Mouse (Mus musculus) thymus, postnatal 25 days (tissue): ENCODE results near the gene Snx30.

Experiments
- DNase-seq: peaks from one replicate; pipeline ENCODE4 v3.0.0; 2022

The Snx30 gene

GRCm38 (mm10) chr4:59825634-59826033 lies 20.0 kb downstream of the Snx30 start:
- DNase-seq, result no peak

DNA sequence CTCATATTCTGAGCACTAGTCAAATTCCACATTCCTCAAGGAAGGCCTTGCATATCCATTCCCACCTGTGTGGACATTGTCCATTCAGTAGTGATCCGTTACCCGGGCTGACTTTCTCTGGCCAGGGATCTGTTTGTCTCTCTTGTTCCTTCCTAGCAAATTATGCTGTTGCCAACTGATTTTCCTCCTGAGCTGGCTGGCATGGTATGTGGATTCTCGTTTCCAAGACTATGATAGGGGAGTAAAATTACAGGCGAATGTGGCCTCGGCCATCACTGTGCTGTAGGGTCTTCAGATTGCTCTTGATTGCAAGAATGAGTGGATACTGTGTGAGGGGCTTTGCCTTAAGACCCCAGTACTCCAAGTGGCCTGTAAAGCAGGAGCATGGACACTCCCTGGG lies 20.7 kb downstream of the Snx30 start:
- no peak for DNase-seq

- DNase-seq, result no peak
Observed at GRCm38 (mm10) chr4:59829072-59829471, 23.4 kb downstream of the Snx30 start.

DNA sequence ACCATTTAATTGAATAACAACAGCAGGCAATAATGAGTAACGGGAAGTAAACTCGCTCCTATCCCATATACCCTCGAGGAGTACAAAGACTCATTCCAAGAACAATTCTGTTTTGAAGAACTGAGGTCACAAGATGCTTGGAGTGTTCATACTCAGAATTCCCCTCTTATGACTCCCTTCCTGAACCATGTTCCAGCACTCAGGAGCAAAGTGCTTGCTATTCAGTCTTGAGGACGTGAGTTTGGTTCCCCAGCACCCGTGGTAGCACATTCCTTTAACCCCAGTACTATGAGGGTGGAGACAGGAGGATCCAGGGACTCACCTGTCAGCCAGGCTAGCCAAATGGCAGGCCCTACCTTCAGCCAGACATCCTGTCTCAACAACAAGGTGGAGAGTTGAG lies 25.4 kb downstream of the Snx30 start:
- no peak for DNase-seq

DNA sequence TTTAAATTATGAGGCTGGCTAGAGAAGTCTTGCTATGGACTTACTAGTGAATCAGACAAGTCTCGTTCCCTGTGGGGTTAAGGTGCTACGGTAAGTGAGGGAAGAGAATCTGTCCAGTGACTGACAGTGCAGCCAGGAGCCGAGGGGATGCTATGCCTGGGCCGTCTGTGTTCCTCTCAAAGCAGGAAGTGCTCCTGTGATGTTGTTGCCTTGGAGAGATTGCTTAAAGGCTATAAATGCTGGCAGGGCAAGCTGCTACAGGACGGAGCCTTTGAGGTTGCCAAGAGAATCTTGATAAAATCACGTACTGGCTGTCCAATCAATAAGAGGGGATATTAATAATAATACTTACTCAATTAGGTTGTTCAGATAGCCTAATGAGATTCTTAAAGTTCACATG lies 27.2 kb downstream of the Snx30 start:
- no peak for DNase-seq

DNA sequence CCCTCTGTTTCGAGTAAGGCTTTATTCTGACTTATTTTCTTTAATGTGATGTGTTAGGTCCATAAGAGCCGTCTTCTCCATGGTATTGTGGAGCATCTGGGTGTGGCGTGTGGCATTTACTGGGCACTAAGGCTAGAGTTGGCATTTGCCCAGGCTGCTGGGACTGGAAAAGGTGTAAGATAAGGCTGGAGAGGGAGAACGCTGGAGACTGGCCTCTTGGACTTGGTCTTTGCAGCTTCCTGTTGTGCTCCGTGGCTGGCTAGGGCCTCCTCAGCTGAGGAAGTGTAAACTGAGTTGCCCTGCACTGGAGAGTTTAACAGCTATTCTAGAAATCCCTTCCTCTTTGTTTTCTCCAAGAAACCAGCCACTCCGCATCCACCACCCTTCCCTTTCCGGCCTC lies 32.0 kb downstream of the Snx30 start:
- no peak for DNase-seq

DNA sequence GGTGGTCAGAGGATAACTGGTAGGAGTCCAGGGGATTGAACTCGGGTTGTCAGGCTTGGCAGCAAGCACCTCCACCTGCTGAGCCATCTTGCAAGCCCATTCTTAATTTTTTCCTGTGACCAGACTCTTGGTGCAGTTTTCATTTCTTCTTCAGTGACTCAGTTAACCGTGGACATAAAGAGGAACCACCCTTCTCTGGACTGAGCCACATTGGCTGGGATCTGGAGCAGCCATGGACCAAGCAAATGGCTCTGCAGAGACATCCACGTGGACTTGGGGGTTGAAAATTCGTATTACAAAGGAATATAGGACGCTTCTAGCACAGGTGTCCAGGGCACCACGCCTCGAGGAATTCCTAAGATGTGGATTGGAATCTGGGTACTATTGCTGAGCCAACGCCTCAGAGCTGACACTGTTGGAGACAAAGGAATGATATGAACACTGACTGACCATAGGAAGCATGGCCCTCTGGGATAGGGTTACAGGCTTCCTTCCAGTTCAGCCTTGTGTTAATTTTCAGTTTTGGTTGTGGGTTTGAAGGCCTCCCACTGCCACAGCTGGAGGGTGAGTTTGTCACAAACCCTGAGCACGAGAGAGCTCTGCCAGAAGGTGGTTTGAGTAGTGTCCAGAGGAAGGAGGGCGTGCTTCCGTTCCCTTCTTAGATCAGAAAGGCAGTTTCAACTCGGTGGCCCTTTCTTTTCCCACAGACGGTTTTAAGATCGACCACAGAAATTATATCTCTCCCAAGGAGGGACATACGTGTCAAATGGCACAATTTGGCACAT lies 39.0 kb downstream of the Snx30 start:
- DNase-seq, result no peak

DNA sequence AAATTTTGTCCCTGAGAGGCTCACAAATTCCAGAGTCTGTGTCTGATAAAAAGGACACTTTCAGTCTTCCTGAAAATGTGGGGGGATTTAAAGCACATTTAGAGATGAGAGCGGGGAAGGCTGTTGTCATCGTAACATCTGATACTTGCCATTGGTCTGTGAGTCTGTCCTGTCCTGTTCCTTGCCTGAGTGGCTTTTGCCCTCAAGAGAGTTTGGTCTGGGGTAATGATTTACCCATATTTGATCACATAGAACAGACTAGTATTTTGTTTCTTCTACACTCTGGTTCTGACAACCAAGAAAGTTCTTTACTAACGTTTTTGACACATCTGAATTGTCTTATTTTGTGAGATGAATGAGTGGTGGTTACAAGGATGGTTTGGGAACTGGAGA lies 39.6 kb downstream of the Snx30 start:
- DNase-seq, result no peak

GRCm38 (mm10) chr4:59847447-59847846 lies 41.8 kb downstream of the Snx30 start:
- DNase-seq, result no peak

DNA sequence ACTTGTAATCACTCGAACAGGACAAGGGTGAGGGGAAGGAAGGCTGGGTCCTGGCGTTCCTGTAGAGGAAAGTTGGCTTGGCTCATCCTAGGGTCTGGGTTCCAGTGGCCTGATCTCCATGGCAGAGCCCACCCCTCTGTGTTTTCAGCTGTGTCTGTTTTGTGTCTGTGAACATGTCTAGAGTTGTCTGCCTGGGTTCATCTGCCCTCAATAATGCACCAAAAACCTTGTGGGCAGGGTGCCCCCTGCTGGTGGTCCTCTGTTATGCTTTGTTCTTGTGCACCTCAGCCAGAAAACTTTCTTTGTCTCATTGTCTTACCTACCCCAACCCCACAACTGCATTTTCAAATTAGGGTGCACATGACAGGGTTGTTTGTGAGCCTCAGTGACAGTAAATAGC lies 44.5 kb downstream of the Snx30 start:
- DNase-seq, result peak; percentile 89

- DNase-seq, result no peak
Observed at GRCm38 (mm10) chr4:59850886-59851623, 45.4 kb downstream of the Snx30 start.

DNA sequence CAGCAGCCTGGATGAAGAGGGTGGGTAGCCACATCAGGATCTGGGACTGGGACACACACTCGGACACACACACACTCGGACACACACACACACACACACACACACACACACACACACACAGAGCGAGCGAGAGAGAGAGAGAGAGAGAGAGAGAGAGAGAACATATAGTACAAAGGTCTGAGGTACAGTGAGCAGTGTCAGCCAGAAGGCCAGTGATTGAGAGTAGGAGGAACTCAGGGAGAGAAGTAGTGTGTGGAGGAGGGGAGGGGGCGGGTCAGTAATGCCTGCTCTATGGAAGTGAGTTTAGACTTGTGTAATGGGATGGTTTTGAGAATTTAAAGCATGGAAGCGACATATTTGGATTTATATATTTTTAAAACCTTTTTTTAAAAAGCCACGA lies 47.5 kb downstream of the Snx30 start:
- DNase-seq, result no peak

DNA sequence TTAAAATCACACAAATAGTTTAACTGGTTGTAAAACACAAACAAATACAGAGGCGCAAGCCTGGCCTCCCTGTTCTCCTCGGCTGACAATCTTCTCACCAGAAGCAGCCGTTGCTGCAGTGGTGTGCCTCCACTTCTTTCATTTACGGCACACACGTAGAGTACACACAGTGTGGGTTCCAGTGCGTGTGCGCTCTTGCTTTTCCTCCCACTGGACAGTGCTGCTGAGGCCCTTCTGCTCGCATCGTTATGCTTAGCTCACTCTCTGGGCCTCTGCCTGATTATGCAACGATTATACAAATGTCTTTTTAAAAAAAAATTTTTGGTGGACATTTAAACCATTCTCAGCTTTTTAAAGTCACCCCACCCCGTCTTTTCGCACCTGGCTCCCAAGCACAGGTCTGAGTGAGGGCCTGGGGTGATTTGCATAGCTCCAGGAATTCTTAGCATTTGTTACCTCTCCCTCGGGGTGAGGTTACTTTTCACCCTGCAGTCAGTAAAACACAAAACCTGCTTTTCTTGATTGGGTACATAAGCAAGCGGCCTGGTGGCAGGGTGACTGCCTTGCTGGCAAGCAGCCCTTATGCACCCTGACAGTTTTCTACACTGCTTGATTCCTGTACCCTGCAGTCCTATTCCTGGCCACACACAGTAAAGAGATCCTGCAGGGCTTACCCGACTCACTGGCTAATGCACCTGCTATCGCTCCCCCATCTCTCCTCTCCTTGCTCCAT lies 54.2 kb downstream of the Snx30 start:
- DNase-seq, result no peak

DNA sequence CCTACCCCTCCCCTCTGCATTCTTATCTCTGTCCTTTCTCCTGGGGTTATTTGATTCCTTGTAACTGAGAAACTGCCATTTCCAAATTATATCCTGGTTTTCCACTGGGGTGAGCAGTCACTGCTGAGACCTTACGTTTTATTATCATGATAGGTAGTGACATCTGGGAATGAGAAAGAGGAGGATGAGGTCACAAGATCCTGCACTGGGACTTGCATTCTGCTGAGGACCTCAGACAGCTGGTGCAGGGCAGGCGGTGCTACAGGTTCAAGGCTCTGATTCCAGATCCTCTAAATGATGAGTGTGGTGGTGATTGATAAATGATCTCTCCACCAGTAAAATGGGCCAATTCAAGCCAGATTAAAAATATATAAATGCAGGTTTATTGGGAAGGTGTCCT lies 54.8 kb downstream of the Snx30 start:
- no peak for DNase-seq

GRCm38 (mm10) chr4:59861871-59862270 lies 56.2 kb downstream of the Snx30 start:
- DNase-seq, result no peak

- no peak for DNase-seq
Observed at GRCm38 (mm10) chr4:59862335-59862734, 56.7 kb downstream of the Snx30 start.

DNA sequence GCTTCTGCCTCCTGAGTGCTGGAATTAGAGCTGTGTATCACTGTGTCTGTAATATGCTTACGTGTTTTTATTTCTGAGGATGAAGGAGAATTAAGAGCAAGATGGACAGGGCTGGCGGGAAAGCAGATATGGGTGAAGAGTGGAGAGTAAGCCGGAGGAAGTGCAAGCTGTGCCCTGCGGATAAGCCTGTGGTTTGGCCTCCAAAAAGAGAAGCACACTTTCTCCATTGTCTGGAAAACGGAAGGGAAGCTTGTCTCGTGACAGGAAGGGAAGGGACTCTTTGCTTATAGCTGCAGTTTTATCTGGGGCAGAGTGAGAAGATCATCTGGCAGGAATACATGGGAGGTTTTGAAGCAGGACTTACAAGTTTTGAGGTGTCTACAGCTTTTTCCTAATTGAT lies 58.2 kb downstream of the Snx30 start:
- no peak for DNase-seq

GRCm38 (mm10) chr4:59868086-59868485 lies 62.4 kb downstream of the Snx30 start:
- DNase-seq, result no peak

GRCm38 (mm10) chr4:59869488-59870057 lies 63.9 kb downstream of the Snx30 start:
- DNase-seq, result no peak

DNA sequence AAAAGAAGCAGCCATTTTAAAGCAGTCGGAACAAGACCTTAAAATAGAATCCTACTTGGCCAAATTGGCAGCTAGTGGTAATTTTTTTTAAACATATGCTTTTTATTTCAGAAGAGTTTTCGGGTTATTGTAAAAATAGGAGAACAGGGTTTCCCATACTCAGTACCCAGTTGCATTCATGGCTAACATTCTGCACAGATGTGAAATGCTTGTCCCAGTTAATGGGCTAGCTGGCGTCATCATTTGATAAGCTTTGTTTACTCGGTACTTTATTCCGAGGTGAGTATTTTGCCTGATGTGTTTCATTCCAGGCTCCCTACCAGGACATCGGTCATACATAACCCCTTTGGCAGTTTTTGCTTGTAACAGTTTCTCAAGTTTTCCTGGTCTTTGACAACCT lies 64.8 kb downstream of the Snx30 start:
- DNase-seq, result no peak

GRCm38 (mm10) chr4:59870859-59871591 lies 65.4 kb downstream of the Snx30 start:
- peak; percentile 80 for DNase-seq

GRCm38 (mm10) chr4:59873240-59873639 lies 67.6 kb downstream of the Snx30 start:
- DNase-seq, result no peak

DNA sequence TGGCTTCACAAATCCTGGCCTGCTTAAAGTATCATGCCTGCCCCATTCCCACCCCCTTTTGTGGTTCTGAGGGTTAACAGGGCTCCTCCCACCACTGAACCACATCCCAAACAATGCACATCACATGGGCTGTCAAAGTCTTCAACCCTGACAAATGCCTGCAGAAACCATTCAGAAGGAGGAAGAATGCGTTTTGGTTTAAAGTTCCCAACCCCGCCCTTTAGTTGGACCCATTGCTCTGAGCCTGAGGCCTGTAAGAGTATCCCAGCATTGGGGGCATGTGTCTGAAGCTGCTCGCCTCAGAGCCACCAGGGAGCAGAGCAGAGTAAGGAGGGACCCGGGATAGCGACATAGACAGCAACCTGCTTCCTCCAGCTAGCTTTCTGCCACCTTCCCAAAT lies 68.2 kb downstream of the Snx30 start:
- DNase-seq, result no peak
